Mouse (Mus musculus) embryonic facial prominence, embryonic 14.5 days (tissue): ENCODE measurements around the gene Slc38a7. TPM values are rescaled to one million over a fixed set of nuclear protein-coding genes. Genes with fewer than 3 reads are reported as not detected.

Experiments used
- ATAC-seq: fragments of 200-750 bp; cut with Nextera tagmentation; 2 replicates; pipeline ENCODE4 v1.8.0; 2017; ENCODE audit warnings: low read depth, moderate number of reproducible peaks, moderate TSS enrichment
- DNase-seq: peaks from one replicate; pipeline ENCODE4 v3.0.0-alpha.2; 2015; ENCODE audit warnings: low spot score
- H3K27ac ChIP-seq: fragments of 300-500 bp; sonication (generic); replicated peaks from 2 replicates; pipeline ENCODE4 v1.5.1; 2014; ENCODE audit warnings: low read depth, mild to moderate bottlenecking, low read length, moderate library complexity
- H3K27me3 ChIP-seq: fragments of 300-500 bp; sonication (generic); replicated peaks from 2 replicates; pipeline ENCODE4 v1.6.1; 2014; ENCODE audit warnings: low read length; ENCODE audit not compliant: control insufficient read depth, insufficient read depth
- H3K36me3 ChIP-seq: fragments of 300-500 bp; sonication (generic); 2 replicates; pipeline ENCODE4 v1.6.1; 2014; ENCODE audit warnings: low read length, mixed read lengths; ENCODE audit not compliant: control insufficient read depth, insufficient read depth
- H3K4me1 ChIP-seq: fragments of 300-500 bp; sonication (generic); 2 replicates; pipeline ENCODE4 v1.6.1; 2014; ENCODE audit warnings: antibody characterized with exemption, low read length; ENCODE audit not compliant: control insufficient read depth, insufficient read depth
- H3K4me2 ChIP-seq: fragments of 300-500 bp; sonication (generic); 2 replicates; pipeline ENCODE4 v1.6.1; 2014; ENCODE audit warnings: low read depth, mild to moderate bottlenecking, low read length, moderate library complexity, mixed read lengths
- H3K4me3 ChIP-seq: fragments of 300-500 bp; sonication (generic); 2 replicates; pipeline ENCODE4 v1.5.1; 2014; ENCODE audit warnings: low read depth, mild to moderate bottlenecking, low read length
- H3K9ac ChIP-seq: fragments of 300-500 bp; sonication (generic); 2 replicates; pipeline ENCODE4 v1.6.1; 2014; ENCODE audit warnings: low read depth, mild to moderate bottlenecking, low read length, moderate library complexity, mixed read lengths
- H3K9me3 ChIP-seq: fragments of 300-500 bp; sonication (generic); 2 replicates; pipeline ENCODE4 v1.6.1; 2016; ENCODE audit warnings: low read length; ENCODE audit not compliant: control insufficient read depth
- WGBS: fragments of 180-500 bp; shearing (Covaris S2); extraction: QIAGEN DNeasy Blood & Tissue Kit; methylation state at CpG from one replicate; pipeline ENCODE4 v1.1.7; 2014; 5-methylcytosine and 5-hydroxymethylcytosine counted together
- polyA plus RNA-seq: library from polyadenylated mRNA; unstranded; fragments of >200 nt; fragmentation: Nextera tagmentation; extraction: Ambion mirVana; gene quantifications from 2 replicates; pipeline ENCODE4 v1.2.1, GENCODE M21; 2014

Slc38a7 gene
- polyA plus RNA-seq, 1 experiment from 2014 or later, result 13.1 TPM

GRCm38 (mm10) chr8:95807861-95808260 is 45.5 kb downstream of the Slc38a7 start:
- H3K36me3 ChIP-seq, result 0 out of 2 replicates have a peak, but pooled peaks cover 6% of the 10 kb centered on the region
- H3K4me2 ChIP-seq, result peak overlapping the region; percentile 60
- H3K4me1 ChIP-seq, result peaks cover 8% of the 10 kb centered on the region; the same call in 1 of the 2 replicates
- H3K4me3 ChIP-seq, result peak overlapping the region; percentile 100
- ATAC-seq (peak; percentile 95), DNase-seq (peak; percentile 98)
- H3K9me3 ChIP-seq, result no peaks in the 10 kb centered on the region
- peak overlapping the region; percentile 90 for H3K27ac ChIP-seq
- peak overlapping the region; percentile 58 for H3K9ac ChIP-seq
- no peaks in the 10 kb centered on the region for H3K27me3 ChIP-seq
- WGBS, result under 1% methylated on average over 20 of the region's 20 CpGs

GRCm38 (mm10) chr8:95807331-95807843 is 46.0 kb downstream of the Slc38a7 start, which contains the start of gene Cnot1:
Gene Cnot1 (minus strand): TSS chr8:95807464.
- no peaks in the 10 kb centered on the region for H3K27me3 ChIP-seq
- no peaks in the 10 kb centered on the region for H3K9me3 ChIP-seq
- ATAC-seq, result peak; percentile 98
- peak within 1 kb of the TSS; percentile 96 for H3K27ac ChIP-seq
- peak within 1 kb of the TSS; percentile 100 for H3K4me3 ChIP-seq
- WGBS, result under 1% methylated on average over 44 of the region's 44 CpGs
- peak; percentile 99 for DNase-seq
- H3K9ac ChIP-seq, result peak within 1 kb of the TSS; percentile 99
- H3K4me1 ChIP-seq, result peaks cover 8% of the 10 kb centered on the region; the same call in 1 of the 2 replicates
- peak within 1 kb of the TSS; percentile 69 for H3K4me2 ChIP-seq
- 0 out of 2 replicates have a peak, but pooled peaks cover 6% of the 10 kb centered on the region for H3K36me3 ChIP-seq

- peak overlapping the region; percentile 100 for H3K4me3 ChIP-seq
- DNase-seq (peak; percentile 63), ATAC-seq (no peak)
- H3K27me3 ChIP-seq, result no peaks in the 10 kb centered on the region
- peak overlapping the region; percentile 99 for H3K9ac ChIP-seq
- H3K36me3 ChIP-seq, result peaks cover 13% of the 10 kb centered on the region; the same call in 1 of the 2 replicates
- WGBS, result under 1% methylated on average over 17 of the region's 69 CpGs
- H3K4me2 ChIP-seq, result peak overlapping the region; percentile 69
- H3K27ac ChIP-seq, result peak overlapping the region; percentile 96
- peaks cover 11% of the 10 kb centered on the region for H3K4me1 ChIP-seq
- no peaks in the 10 kb centered on the region for H3K9me3 ChIP-seq
Measured at GRCm38 (mm10) chr8:95806461-95807191, 46.7 kb downstream of the Slc38a7 start.

GRCm38 (mm10) chr8:95805482-95805881 is 47.9 kb downstream of the Slc38a7 start:
- H3K4me2 ChIP-seq, result peak overlapping the region; percentile 69
- H3K27ac ChIP-seq, result no peak overlapping the region
- peak overlapping the region; percentile 100 for H3K4me3 ChIP-seq
- H3K4me1 ChIP-seq, result peaks cover 11% of the 10 kb centered on the region
- H3K9ac ChIP-seq, result peak overlapping the region; percentile 99
- H3K36me3 ChIP-seq, result peaks cover 21% of the 10 kb centered on the region; the same call in 1 of the 2 replicates
- no peaks in the 10 kb centered on the region for H3K9me3 ChIP-seq
- DNase-seq (no peak), ATAC-seq (no peak)
- WGBS, result 75% methylated on average over 2 of the region's 2 CpGs
- no peaks in the 10 kb centered on the region for H3K27me3 ChIP-seq

GRCm38 (mm10) chr8:95802231-95802630 is 51.1 kb downstream of the Slc38a7 start:
- no peak overlapping the region for H3K27ac ChIP-seq
- H3K4me2 ChIP-seq, result no peak overlapping the region
- ATAC-seq (no peak), DNase-seq (no peak)
- H3K4me1 ChIP-seq, result peaks cover 11% of the 10 kb centered on the region
- peaks cover 41% of the 10 kb centered on the region; the same call in 1 of the 2 replicates for H3K36me3 ChIP-seq
- H3K9ac ChIP-seq, result no peak overlapping the region
- H3K4me3 ChIP-seq, result no peak overlapping the region
- no peaks in the 10 kb centered on the region for H3K9me3 ChIP-seq
- 89% methylated on average over 8 of the region's 8 CpGs for WGBS
- no peaks in the 10 kb centered on the region for H3K27me3 ChIP-seq

GRCm38 (mm10) chr8:95801476-95802064 is 51.8 kb downstream of the Slc38a7 start:
- DNase-seq (no peak), ATAC-seq (no peak)
- Histone ChIP-seq H3K36me3 (peaks cover 41% of the 10 kb centered on the region; the same call in 1 of the 2 replicates), H3K4me2 (no peak overlapping the region), H3K4me3 (no peak overlapping the region), H3K27ac (no peak overlapping the region), H3K4me1 (peaks cover 11% of the 10 kb centered on the region), H3K9me3 (no peaks in the 10 kb centered on the region), H3K9ac (no peak overlapping the region), H3K27me3 (no peaks in the 10 kb centered on the region)
- 80% methylated on average over 1 of the region's 1 CpGs for WGBS

- WGBS, result 84% methylated on average over 3 of the region's 3 CpGs
- H3K36me3 ChIP-seq, result peaks cover 45% of the 10 kb centered on the region; the same call in 1 of the 2 replicates
Measured at GRCm38 (mm10) chr8:95800353-95800752, 53.0 kb downstream of the Slc38a7 start.

GRCm38 (mm10) chr8:95799891-95800290 is 53.4 kb downstream of the Slc38a7 start:
- WGBS, result 80% methylated on average over 1 of the region's 1 CpGs
- peak; percentile 41; the same call in 1 of the 2 replicates for ATAC-seq

More at GRCm38 (mm10) chr8:95800353-95800752, 53.0 kb downstream of the Slc38a7 start:
- Histone ChIP-seq H3K9ac (no peak overlapping the region), H3K27me3 (no peaks in the 10 kb centered on the region), H3K9me3 (no peaks in the 10 kb centered on the region), H3K4me3 (no peak overlapping the region), H3K4me2 (no peak overlapping the region), H3K4me1 (peaks cover 4% of the 10 kb centered on the region), H3K27ac (no peak overlapping the region)
- no peak for DNase-seq
- no peak for ATAC-seq

More at GRCm38 (mm10) chr8:95799891-95800290, 53.4 kb downstream of the Slc38a7 start:
- peaks cover 4% of the 10 kb centered on the region; the same call in 1 of the 2 replicates for H3K4me1 ChIP-seq
- H3K9ac ChIP-seq, result no peak overlapping the region
- no peak overlapping the region for H3K4me2 ChIP-seq
- H3K9me3 ChIP-seq, result no peaks in the 10 kb centered on the region
- no peak overlapping the region for H3K27ac ChIP-seq
- no peaks in the 10 kb centered on the region for H3K27me3 ChIP-seq
- H3K4me3 ChIP-seq, result no peak overlapping the region
- peaks cover 45% of the 10 kb centered on the region; the same call in 1 of the 2 replicates for H3K36me3 ChIP-seq
- DNase-seq, result no peak
